Mouse (Mus musculus): ENCODE measurements at regions not wholly inside any gene's neighbourhood (a gene's known extent, or its start where the extent isn't known, plus 50 kb on each side); places are given as distances from the start of the nearest gene placed in this dataset.
"Not testable (repeated sequence)": the region's sequence is repeated elsewhere in the genome, so short reads cannot be mapped to it uniquely, and the experiment has no call there.

DNA sequence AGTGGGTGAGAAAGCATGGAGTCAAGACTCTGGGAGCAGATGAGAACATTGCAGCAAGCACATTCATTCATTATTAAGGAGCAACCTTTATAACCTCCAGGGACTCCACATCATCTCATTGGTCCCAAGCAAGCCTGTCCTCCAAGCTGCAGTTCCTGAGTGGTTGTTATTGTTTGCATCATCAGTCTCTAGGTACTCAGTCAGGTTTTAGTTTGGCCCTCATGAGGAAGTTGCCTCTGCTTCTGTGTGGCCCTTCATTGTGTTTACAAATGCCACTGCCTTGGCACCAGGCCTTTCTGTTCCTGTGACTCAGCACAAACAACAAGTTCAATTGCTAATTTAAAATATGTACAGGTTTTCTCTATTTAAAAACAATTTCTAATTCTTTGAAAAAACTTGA is 323.8 kb upstream of the Pabpc4l start:
- DNase-seq: no peak

GRCm38 (mm10) chr3:46764939-46765338 is 316.9 kb upstream of the Pabpc4l start:
- no peak for DNase-seq

DNA sequence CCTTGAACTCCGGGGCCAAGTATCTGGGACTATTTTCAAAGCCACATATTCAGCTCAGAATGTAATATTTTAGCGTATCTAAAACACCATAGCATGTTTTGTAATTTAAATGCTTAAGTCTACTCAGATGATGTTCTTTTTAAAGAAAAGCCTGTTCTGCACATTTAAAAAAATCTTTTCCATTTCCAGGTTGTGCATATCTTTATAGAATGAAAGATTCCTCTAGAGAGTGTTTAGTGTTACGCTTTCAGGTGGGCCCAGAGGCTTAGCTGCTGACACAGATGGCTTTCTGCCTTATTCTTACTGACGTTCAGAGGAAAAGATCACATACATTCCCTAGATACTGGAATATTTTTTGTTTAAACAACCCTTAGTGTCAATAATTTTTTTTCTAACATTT is 310.5 kb upstream of the Pabpc4l start:
- DNase-seq: no peak

DNA sequence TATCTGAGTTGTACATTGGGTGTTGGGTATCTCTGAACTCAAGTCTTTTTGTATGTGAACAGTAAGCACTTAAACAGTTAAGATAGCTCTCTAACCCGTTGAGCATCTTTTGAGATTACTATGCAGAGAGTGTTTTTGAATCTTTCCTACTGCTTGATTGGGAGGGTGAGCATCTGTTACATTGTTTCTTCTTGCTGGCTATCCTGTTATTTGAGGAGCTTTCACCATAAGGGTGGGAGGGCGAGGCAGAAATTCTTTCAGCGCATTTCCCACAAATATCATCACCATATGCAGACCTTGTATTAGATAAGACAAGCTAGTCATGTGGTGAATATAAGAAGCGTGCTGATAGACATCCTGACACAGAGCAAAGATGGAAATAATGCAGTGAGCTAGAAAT is 279.7 kb upstream of the Pabpc4l start:
- no peak for DNase-seq

- DNase-seq: peak in 1 of 2 experiments; percentile 4
Observed at GRCm38 (mm10) chr3:46701649-46702048, 253.6 kb upstream of the Pabpc4l start.

DNA sequence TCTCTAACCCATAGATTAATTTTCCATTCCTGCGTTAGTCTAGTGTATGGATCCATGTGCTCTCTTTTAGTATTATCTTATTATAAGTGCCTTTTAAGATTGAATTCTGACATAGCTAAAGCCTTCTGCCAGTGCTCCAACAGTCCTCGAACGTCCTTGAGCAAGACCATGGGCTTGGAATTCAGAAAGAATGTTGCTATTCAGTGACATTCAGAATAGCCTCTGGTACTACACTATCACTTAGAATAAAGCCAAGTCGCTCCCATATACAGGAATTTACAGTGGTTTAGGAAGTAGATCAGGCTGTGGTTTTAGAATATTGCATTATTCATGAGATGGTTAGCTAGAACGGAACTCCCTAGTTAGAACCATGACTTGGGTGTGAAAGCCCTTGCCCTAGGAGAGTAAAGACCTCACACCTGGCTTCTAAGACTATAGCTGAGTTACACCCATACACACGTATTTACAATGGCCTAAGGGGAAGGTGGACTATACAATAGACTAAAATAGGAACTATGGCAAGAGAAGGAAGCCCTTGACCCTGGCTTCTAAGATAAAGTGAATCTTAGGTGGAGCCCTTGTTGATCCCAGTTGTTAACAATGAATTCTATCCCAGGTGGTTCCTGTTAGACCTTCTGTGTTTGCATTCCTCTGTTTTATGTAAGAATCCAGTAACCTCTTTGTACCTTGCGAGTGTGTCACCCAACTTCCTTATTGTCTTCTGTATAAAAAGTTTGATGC is 239.8 kb upstream of the Pabpc4l start:
- DNase-seq: not testable (repeated sequence)
